Mouse (Mus musculus) midbrain, embryonic 15.5 days (tissue): ENCODE data around the gene Gm12184. TPM values are rescaled to one million over a fixed set of nuclear protein-coding genes. Genes with fewer than 3 reads are reported as not detected.

Experiments used
- ATAC-seq: fragments of 200-750 bp; cut with Nextera tagmentation; replicated peaks from 2 replicates; pipeline ENCODE4 v1.8.0; 2017; ENCODE audit warnings: moderate TSS enrichment
- H3K27ac ChIP-seq: fragments of 300-500 bp; sonication (generic); 2 replicates; pipeline ENCODE4 v1.5.1; 2015; ENCODE audit warnings: mild to moderate bottlenecking, inconsistent platforms
- H3K27me3 ChIP-seq: fragments of 300-500 bp; sonication (generic); replicated peaks from 2 replicates; pipeline ENCODE4 v1.6.1; 2015; ENCODE audit warnings: inconsistent platforms
- H3K36me3 ChIP-seq: fragments of 300-500 bp; sonication (generic); replicated peaks from 2 replicates; pipeline ENCODE4 v1.6.1; 2015; ENCODE audit warnings: inconsistent platforms
- H3K4me1 ChIP-seq: fragments of 300-500 bp; sonication (generic); 2 replicates; pipeline ENCODE4 v1.6.1; 2015; ENCODE audit warnings: inconsistent platforms
- H3K4me2 ChIP-seq: fragments of 300-500 bp; sonication (generic); 2 replicates; pipeline ENCODE4 v1.6.1; 2015; ENCODE audit warnings: inconsistent platforms, mild to moderate bottlenecking, moderate library complexity
- H3K4me3 ChIP-seq: fragments of 300-500 bp; sonication (generic); 2 replicates; pipeline ENCODE4 v1.5.1; 2015; ENCODE audit warnings: mild to moderate bottlenecking, inconsistent platforms
- H3K9ac ChIP-seq: fragments of 300-500 bp; sonication (generic); 2 replicates; pipeline ENCODE4 v1.6.1; 2015; ENCODE audit warnings: mild to moderate bottlenecking, inconsistent platforms
- H3K9me3 ChIP-seq: fragments of 300-500 bp; sonication (generic); 2 replicates; pipeline ENCODE4 v1.6.1; 2016; ENCODE audit warnings: inconsistent platforms
- WGBS: fragments of 180-500 bp; shearing (Covaris S2); methylation state at CpG from one replicate; pipeline ENCODE4 v1.1.7; 2015; ENCODE audit warnings: mixed read lengths; 5-methylcytosine and 5-hydroxymethylcytosine counted together
- polyA plus RNA-seq: library from polyadenylated mRNA; unstranded; fragments of >200 nt; fragmentation: Nextera tagmentation; extraction: Ambion mirVana; gene quantifications from 2 replicates; pipeline ENCODE4 v1.2.1, GENCODE M21; 2015

The Gm12184 gene
- polyA plus RNA-seq, 1 experiment from 2014 or later: 2.6 TPM

DNA sequence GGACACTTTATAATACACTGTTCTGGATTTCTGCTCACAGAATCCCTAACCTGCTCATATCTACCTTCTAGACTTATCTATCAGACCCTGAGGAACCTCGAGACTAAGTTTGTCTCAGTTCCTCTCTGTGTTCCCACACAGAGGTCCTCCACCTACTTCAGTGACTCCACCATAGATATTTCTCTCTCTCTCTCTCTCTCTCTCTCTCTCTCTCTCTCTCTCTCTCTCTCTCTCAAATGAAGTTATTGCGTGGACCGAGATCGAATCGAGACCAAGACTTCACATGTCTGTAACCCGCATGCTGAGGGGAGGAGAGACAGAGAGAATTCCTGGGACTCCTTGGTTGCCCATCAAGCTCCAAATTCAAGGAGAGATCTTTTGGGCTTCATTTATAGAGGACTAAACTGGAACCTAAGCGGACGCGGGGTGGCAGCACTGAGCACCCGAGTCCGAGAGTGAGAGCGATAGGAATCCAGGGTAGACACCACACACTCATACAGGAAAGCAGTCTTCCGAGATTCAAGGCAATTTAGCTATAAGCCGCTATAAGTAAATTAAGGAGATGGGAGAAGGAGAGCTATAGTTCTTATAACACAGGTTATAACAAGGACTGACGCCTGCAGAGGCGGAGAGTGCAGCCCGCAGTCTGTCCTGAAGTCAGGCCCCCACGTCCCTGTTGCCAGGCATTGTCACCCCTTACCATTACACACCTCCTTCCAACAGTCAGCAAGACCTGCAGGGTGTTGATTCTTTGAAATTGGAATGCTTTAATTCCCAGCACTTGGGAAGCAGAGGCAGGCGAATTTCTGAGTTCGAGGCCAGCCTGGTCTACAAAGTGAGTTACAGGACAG is 36.3 kb downstream of the Gm12184 start:
- Histone ChIP-seq H3K4me2 (peak overlapping the region; percentile 42), H3K9me3 (no peaks in the 10 kb centered on the region), H3K9ac (peak overlapping the region; percentile 27; the same call in 1 of the 2 replicates), H3K27me3 (no peaks in the 10 kb centered on the region; the same call in 1 of the 2 replicates), H3K36me3 (no peaks in the 10 kb centered on the region), H3K4me1 (0 out of 2 replicates have a peak, but pooled peaks cover 5% of the 10 kb centered on the region), H3K27ac (no peak overlapping the region), H3K4me3 (peak overlapping the region; percentile 24; the same call in 1 of the 2 replicates)
- ATAC-seq: peak; percentile 59; the same call in 1 of the 2 replicates
- WGBS: 15% methylated on average over 20 of the region's 20 CpGs

DNA sequence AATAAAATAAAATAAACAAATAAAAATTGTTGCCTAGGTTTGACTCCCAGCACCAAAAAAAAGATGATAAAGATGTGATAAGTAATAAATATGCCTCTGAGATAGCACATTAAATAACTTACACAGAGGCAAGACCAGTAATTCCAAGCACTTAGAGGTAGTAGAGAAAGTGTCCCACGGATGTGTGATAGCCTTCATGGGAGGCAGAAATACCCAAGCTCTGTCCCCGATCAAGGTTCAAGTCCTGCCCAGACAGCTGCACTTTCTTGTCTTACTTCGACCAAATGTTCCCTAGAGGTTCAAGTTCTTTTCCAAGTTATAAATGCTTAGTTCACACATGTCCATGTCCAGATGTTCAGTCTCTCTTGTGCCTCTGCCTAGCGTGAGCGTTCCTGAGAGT is 37.2 kb downstream of the Gm12184 start:
- H3K4me3 ChIP-seq: no peak overlapping the region
- no peaks in the 10 kb centered on the region for H3K9me3 ChIP-seq
- no peak for ATAC-seq
- H3K4me2 ChIP-seq: no peak overlapping the region; the same call in 1 of the 2 replicates
- 89% methylated on average over 5 of the region's 5 CpGs for WGBS
- H3K36me3 ChIP-seq: no peaks in the 10 kb centered on the region
- no peak overlapping the region for H3K9ac ChIP-seq
- no peaks in the 10 kb centered on the region; the same call in 1 of the 2 replicates for H3K27me3 ChIP-seq
- H3K4me1 ChIP-seq: 0 out of 2 replicates have a peak, but pooled peaks cover 5% of the 10 kb centered on the region
- no peak overlapping the region for H3K27ac ChIP-seq

- 0 out of 2 replicates have a peak, but pooled peaks cover 5% of the 10 kb centered on the region for H3K4me1 ChIP-seq
- H3K36me3 ChIP-seq: no peaks in the 10 kb centered on the region
- H3K4me3 ChIP-seq: peak overlapping the region; percentile 43
- peak overlapping the region; percentile 56 for H3K4me2 ChIP-seq
- 7% methylated on average over 16 of the region's 16 CpGs for WGBS
- no peaks in the 10 kb centered on the region; the same call in 1 of the 2 replicates for H3K27me3 ChIP-seq
- peak; percentile 89 for ATAC-seq
- peak overlapping the region; percentile 63 for H3K27ac ChIP-seq
- peak overlapping the region; percentile 44 for H3K9ac ChIP-seq
- no peaks in the 10 kb centered on the region for H3K9me3 ChIP-seq
Measured at GRCm38 (mm10) chr11:48788311-48789089, 38.0 kb downstream of the Gm12184 start.

GRCm38 (mm10) chr11:48787455-48788211 is 38.8 kb downstream of the Gm12184 start:
- H3K9me3 ChIP-seq: no peaks in the 10 kb centered on the region
- peak; percentile 86 for ATAC-seq
- peak overlapping the region; percentile 43 for H3K4me3 ChIP-seq
- peak overlapping the region; percentile 44; the same call in 1 of the 2 replicates for H3K9ac ChIP-seq
- peak overlapping the region; percentile 63; the same call in 1 of the 2 replicates for H3K27ac ChIP-seq
- peak overlapping the region; percentile 56 for H3K4me2 ChIP-seq
- WGBS: 45% methylated on average over 10 of the region's 10 CpGs
- H3K36me3 ChIP-seq: no peaks in the 10 kb centered on the region
- H3K27me3 ChIP-seq: no peaks in the 10 kb centered on the region; the same call in 1 of the 2 replicates
- 0 out of 2 replicates have a peak, but pooled peaks cover 5% of the 10 kb centered on the region for H3K4me1 ChIP-seq

DNA sequence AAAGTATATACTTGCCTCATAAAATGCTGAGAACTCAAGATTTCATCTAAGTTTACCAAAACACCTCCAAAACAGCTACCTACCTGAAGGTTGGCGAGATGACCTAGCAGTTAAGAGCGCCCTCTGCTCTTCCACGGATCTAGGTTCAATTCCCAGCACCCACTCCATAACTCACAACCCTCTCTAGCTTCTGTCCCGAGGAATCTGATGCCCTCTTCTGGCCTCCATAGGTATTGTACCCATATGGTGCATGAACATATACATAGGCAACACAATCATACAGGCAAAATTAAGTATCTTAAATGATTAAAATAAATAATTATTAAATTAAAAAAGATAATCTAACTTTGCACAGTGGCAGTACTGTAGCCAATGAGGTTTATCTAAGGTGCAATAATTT is 44.2 kb downstream of the Gm12184 start:
- Histone ChIP-seq H3K36me3 (no peaks in the 10 kb centered on the region), H3K4me1 (no peaks in the 10 kb centered on the region), H3K9ac (no peak overlapping the region), H3K27me3 (no peaks in the 10 kb centered on the region), H3K27ac (no peak overlapping the region), H3K9me3 (no peaks in the 10 kb centered on the region), H3K4me2 (no peak overlapping the region), H3K4me3 (no peak overlapping the region)
- ATAC-seq: no peak
- 89% methylated on average over 4 of the region's 4 CpGs for WGBS

DNA sequence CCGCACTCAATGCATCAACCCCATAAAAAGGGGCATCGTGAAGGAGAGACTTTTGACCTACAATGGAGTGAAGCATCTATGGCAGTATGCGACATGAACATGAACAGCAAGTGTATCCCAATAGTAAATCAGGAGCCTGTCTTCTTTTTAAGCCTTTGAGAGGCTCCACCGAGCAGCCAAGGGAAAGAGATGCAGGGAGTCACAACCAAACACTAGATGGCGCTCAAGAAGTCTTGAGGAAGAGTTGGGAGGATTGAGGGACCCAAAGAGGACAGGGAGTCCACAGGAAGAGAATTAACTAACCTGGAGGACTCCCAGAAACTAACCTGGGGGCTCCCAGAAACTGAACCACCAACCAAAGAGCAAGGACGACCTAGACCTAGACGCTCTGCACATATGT is 47.0 kb downstream of the Gm12184 start:
- Histone ChIP-seq H3K4me3 (no peak overlapping the region), H3K4me1 (peaks cover 2% of the 10 kb centered on the region), H3K27ac (no peak overlapping the region), H3K9ac (no peak overlapping the region), H3K4me2 (no peak overlapping the region), H3K9me3 (no peaks in the 10 kb centered on the region), H3K27me3 (no peaks in the 10 kb centered on the region), H3K36me3 (no peaks in the 10 kb centered on the region)
- WGBS: 38% methylated on average over 7 of the region's 7 CpGs
- no peak for ATAC-seq

DNA sequence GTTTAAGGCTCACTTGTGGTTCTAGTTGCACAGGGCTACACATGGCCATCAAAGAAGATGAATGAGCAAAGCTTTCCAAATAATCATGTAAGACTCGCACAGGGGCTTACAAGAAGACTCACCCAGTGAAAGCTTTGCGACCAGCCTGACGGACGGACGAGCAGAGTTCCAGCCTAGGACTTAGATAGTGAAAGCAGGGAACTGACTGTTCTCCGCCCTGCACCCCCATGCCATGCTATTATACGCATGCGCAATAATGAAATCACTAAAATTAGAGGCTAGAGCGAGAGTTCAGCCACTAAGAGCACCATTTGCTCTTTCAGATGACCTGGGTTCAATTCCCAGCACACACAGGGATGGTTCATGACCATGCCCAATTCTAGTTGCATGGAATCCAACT is 49.2 kb downstream of the Gm12184 start:
- ATAC-seq: no peak

GRCm38 (mm10) chr11:48776664-48777063 is 49.8 kb downstream of the Gm12184 start:
- Histone ChIP-seq H3K36me3 (no peaks in the 10 kb centered on the region), H3K27ac (no peak overlapping the region), H3K4me3 (no peak overlapping the region), H3K4me2 (no peak overlapping the region), H3K27me3 (no peaks in the 10 kb centered on the region), H3K9me3 (no peaks in the 10 kb centered on the region), H3K9ac (no peak overlapping the region), H3K4me1 (peaks cover 5% of the 10 kb centered on the region)
- WGBS: 41% methylated on average over 9 of the region's 9 CpGs
- ATAC-seq: no peak

More for the DNA sequence above, 49.2 kb downstream of the Gm12184 start:
- Histone ChIP-seq H3K36me3 (no peaks in the 10 kb centered on the region), H3K4me1 (peaks cover 5% of the 10 kb centered on the region), H3K27me3 (no peaks in the 10 kb centered on the region), H3K9me3 (no peaks in the 10 kb centered on the region), H3K4me3 (no peak overlapping the region), H3K4me2 (no peak overlapping the region), H3K9ac (no peak overlapping the region), H3K27ac (no peak overlapping the region)
- WGBS: 89% methylated on average over 9 of the region's 9 CpGs

- Histone ChIP-seq H3K9me3 (no peaks in the 10 kb centered on the region), H3K27me3 (no peaks in the 10 kb centered on the region), H3K9ac (no peak overlapping the region), H3K27ac (no peak overlapping the region), H3K4me3 (no peak overlapping the region), H3K4me1 (peaks cover 5% of the 10 kb centered on the region), H3K36me3 (no peaks in the 10 kb centered on the region), H3K4me2 (peak overlapping the region; percentile 41)
- ATAC-seq: peak; percentile 59
- 3% methylated on average over 7 of the region's 7 CpGs for WGBS
Measured at GRCm38 (mm10) chr11:48775483-48775882, 51.0 kb downstream of the Gm12184 start.
